Mouse (Mus musculus) pancreas, adult 10 weeks (tissue): ENCODE data around the gene Gm26897. TPM values are rescaled to one million over a fixed set of nuclear protein-coding genes. Genes with fewer than 3 reads are reported as not detected.

Experiments used
- polyA plus RNA-seq: library from polyadenylated mRNA; stranded (reverse); fragments of 350-450 nt; fragmentation: Illumina TruSeq; extraction: RNeasy Lipid Tissue Mini Kit (QIAGEN cat#74804); gene quantifications from one replicate; pipeline ENCODE4 v1.2.3, GENCODE M21; 2015; ENCODE audit warnings: low read depth, low replicate concordance; ENCODE audit not compliant: insufficient read depth

The Gm26897 gene
- polyA plus RNA-seq = not detected

DNA sequence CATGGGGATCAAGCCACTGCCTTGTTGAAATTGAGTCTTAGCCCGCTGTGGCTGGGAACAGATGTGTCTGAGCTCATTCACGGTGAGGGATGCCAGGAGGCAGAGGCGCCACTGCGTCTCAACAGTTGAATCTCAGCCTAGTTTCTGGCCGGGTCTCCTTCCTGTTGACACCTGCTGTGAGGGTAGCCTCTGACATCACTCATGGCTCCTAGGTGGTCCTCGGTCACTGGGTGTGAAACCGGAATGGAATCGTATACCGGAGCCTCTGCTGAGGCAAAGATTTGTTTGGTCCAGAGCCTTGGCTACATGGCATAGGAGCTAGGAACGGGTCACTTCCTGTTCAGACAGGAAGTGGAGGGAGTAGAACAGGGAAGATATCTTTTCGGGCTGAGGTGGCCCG, at the start of gene Gm26897:
TSS of gene Gm26897 (plus strand) at position 74 of the 400 bp plus-strand sequence.

